Mouse (Mus musculus): ENCODE results near the gene E330034G19Rik.
"Not testable (repeated sequence)": the region's sequence is repeated elsewhere in the genome, so short reads cannot be mapped to it uniquely, and the experiment has no call there.

The E330034G19Rik gene

GRCm38 (mm10) chr14:24347007-24347406 is 54.0 kb downstream of the E330034G19Rik start:
- DNase-seq (ENCODE audit: low spot score in 2 of 2): not testable (repeated sequence)

GRCm38 (mm10) chr14:24358295-24358951 is 65.4 kb downstream of the E330034G19Rik start:
- DNase-seq (ENCODE audit: low spot score in 2 of 2): peak in 1 of 2 experiments; percentile 30
